ENCODE assay signal across 14 mouse cellular contexts in the genomic region with DNA sequence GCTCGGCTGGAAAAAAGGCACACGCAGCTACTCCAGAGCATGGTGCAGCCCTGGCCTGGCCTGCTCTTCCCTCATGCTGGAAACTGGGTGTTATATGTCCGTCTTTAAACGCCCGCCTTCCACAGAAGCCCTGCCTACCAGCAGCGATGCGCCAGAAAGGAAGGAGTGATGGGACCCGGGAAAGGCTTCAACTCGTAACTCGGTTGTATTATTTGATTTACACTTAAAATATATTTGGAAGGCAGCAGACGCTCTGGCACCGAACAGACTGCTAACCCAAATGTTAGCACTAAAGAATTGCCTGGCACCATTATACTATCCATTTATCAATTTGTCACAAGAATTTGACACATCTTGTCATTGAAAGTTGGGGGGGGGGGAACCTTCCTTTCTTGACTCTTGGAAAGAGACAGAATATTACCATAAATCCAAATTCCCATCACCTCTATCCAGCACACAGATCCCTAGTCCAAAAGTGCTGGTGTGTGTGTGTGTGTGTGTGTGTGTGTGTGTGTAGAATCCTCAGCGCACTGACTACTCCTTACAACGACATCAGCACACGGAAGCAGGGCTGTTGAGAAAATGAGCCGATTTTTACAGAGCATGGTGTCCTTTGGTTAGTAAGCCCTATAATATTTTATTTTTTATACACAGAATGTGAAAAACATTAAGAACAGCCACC. TPM values are rescaled to one million over a fixed set of nuclear protein-coding genes. Genes with fewer than 3 reads are reported as not detected.
A peak's percentile ranks its signal among the peaks of the same experiment; 100 is the strongest.
DNase-seq lines count a peak whose midpoint lies in the region; ATAC-seq and TF ChIP-seq lines count a peak whose summit lies in the region.
"Had no signal": no experiment of that assay in that cellular context is flagged by ENCODE, and none has a peak within 500 bp of the region (broad histone marks: within the 10 kb centered on the region; RNA-seq: fewer than 3 reads in every experiment).

No protein-coding gene starts in this region.

- TF ChIP-seq POLR2A in ES-Bruce4 (IDR thresholded peaks at IDR 0.05; ENCODE audit: insufficient read depth, low read length) = no peak

- H3K9ac ChIP-seq in ES-Bruce4 (ENCODE audit: low read depth, poor library complexity, severe bottlenecking) = no peak overlapping the region
- peak overlapping the region; percentile 8; the same call in 1 of the 2 replicates for H3K9ac ChIP-seq in forebrain, embryonic 16.5 days (replicated peaks; ENCODE audit: low read depth, low read length)
- H3K9ac ChIP-seq: heart, embryonic 15.5 days; limb, embryonic 12.5 days; neural tube, embryonic 13.5 days had no signal

- peaks cover 3% of the 10 kb centered on the region for H3K4me1 ChIP-seq in ES-Bruce4 (ENCODE audit: control insufficient read depth, insufficient read depth, low read length)
- H3K4me1 ChIP-seq in forebrain, embryonic 16.5 days (replicated peaks; ENCODE audit: control insufficient read depth, insufficient read depth, low read length) = peaks cover 65% of the 10 kb centered on the region

- peak overlapping the region; percentile 17; the same call in 1 of the 2 replicates for H3K4me2 ChIP-seq in forebrain, embryonic 16.5 days (ENCODE audit: low read length)
- H3K4me2 ChIP-seq: heart, embryonic 15.5 days; limb, embryonic 12.5 days; neural tube, embryonic 13.5 days had no signal

- H3K9me3 ChIP-seq in ES-Bruce4 (replicated peaks; ENCODE audit: control insufficient read depth, insufficient read depth, low read length, poor library complexity, severe bottlenecking) = no peaks in the 10 kb centered on the region
- H3K9me3 ChIP-seq in forebrain, embryonic 16.5 days (ENCODE audit: control insufficient read depth, low read length) = 0 out of 2 replicates have a peak, but pooled peaks cover 2% of the 10 kb centered on the region
- H3K9me3 ChIP-seq: heart, embryonic 15.5 days; limb, embryonic 12.5 days; neural tube, embryonic 13.5 days had no signal

- no peak for TF ChIP-seq EP300 in ES-Bruce4 (IDR thresholded peaks at IDR 0.05; ENCODE audit: insufficient read depth, low read depth, low read length)

- intact Hi-C loops in gastrocnemius, postnatal 14 days (cut with DNase I; ENCODE audit: low total_unique reads) = no loop called here

- peak; percentile 32 to 35 for DNase-seq in frontal cortex, postnatal 10 days (ENCODE audit: low spot score in 2 of 2)
- no peak for DNase-seq in frontal cortex, postnatal 25 days (ENCODE audit: low spot score in 2 of 2)
- peak; percentile 46 to 58 for DNase-seq in layer of hippocampus, postnatal 36 days
- DNase-seq in gastrocnemius, postnatal 14 days = no peak
- DNase-seq in T-cell, adult 2 months (ENCODE audit: low spot score) = no peak
- DNase-seq: gastrocnemius, postnatal 36 days; kidney, postnatal 25 days; lung, adult 2 months had no signal

- WGBS in forebrain, embryonic 16.5 days = 57% methylated on average over 16 of the region's 16 CpGs

- H3K36me3 ChIP-seq in ES-Bruce4 (ENCODE audit: control insufficient read depth, insufficient read depth, low read length, poor library complexity, severe bottlenecking) = no peaks in the 10 kb centered on the region
- H3K36me3 ChIP-seq in forebrain, embryonic 16.5 days (ENCODE audit: control insufficient read depth, insufficient read depth) = peaks cover 17% of the 10 kb centered on the region

- H3K27ac ChIP-seq in ES-Bruce4 (ENCODE audit: insufficient read depth, low read length) = no peak overlapping the region
- peak overlapping the region; percentile 88 for H3K27ac ChIP-seq in forebrain, embryonic 16.5 days (ENCODE audit: low read length)
- H3K27ac ChIP-seq: heart, embryonic 15.5 days; limb, embryonic 12.5 days; neural tube, embryonic 13.5 days had no signal

- peak; percentile 71 for ATAC-seq in forebrain, embryonic 16.5 days
- ATAC-seq in erythroid progenitor cell, adult 5-6 weeks (replicated peaks; ENCODE audit: low FRiP score, poor library complexity, severe bottlenecking) = no peak

- no peak for TF ChIP-seq CTCF in ES-Bruce4 (IDR thresholded peaks at IDR 0.05; ENCODE audit: low read depth, low read length)

- peak overlapping the region; percentile 49 for H3K4me3 ChIP-seq in ES-Bruce4 (ENCODE audit: low read depth, low read length)
- H3K4me3 ChIP-seq in forebrain, embryonic 16.5 days (replicated peaks; ENCODE audit: low read length) = no peak overlapping the region
- H3K4me3 ChIP-seq: heart, embryonic 15.5 days; limb, embryonic 12.5 days; neural tube, embryonic 13.5 days had no signal

- no peaks in the 10 kb centered on the region for H3K27me3 ChIP-seq in ES-Bruce4 (ENCODE audit: control insufficient read depth, insufficient read depth, low read length, poor library complexity, severe bottlenecking)
- H3K27me3 ChIP-seq in forebrain, embryonic 16.5 days (replicated peaks; ENCODE audit: control insufficient read depth, insufficient read depth, low read length) = no peaks in the 10 kb centered on the region
- H3K27me3 ChIP-seq: heart, embryonic 15.5 days; limb, embryonic 12.5 days; neural tube, embryonic 13.5 days had no signal

RNA-seq across cellular contexts. Expression of a gene that starts 39.7 kb away (rescaled TPM):
- polyA plus RNA-seq in ES-Bruce4 (2011; ENCODE audit: insufficient read depth, insufficient read length, low read depth, missing spikeins) = 22.8 and 27.0 TPM in 2 replicates
- 54.6 and 68.2 TPM in 2 replicates for polyA plus RNA-seq in forebrain, embryonic 16.5 days (2015; fragmentation: Nextera tagmentation; extraction: Ambion mirVana)
- 10 to 100 TPM; 28.5 to 33.1 TPM for total RNA-seq in layer of hippocampus, postnatal 36 days (2021)
- total RNA-seq in gastrocnemius, postnatal 14 days (2021) = 10 to 100 TPM; 11.8 to 13.0 TPM
- total RNA-seq in erythroid progenitor cell, adult 5-6 weeks (2015; ENCODE audit: low replicate concordance) = not detected in 2 replicates
- 3.2 TPM in 1 of 2 replicates, not detected in the other for total RNA-seq in erythroid progenitor cell, adult 5-6 weeks (2017; ENCODE audit: low replicate concordance)

Comparison
In these comparisons a context has a peak if more than half of its experiments do, and no peak if none do; other contexts are left out.
1. DNase-seq: peak in frontal cortex, postnatal 10 days (2 of 2) and layer of hippocampus, postnatal 36 days (2 of 2); none in frontal cortex, postnatal 25 days (0 of 2), gastrocnemius, postnatal 14 days (single experiment) and T-cell, adult 2 months (single experiment).